Mouse (Mus musculus) midbrain, embryonic 15.5 days (tissue): ENCODE results near the gene Gm10134. TPM values are rescaled to one million over a fixed set of nuclear protein-coding genes. Genes with fewer than 3 reads are reported as not detected.
"Not testable (repeated sequence)": the region's sequence is repeated elsewhere in the genome, so short reads cannot be mapped to it uniquely, and the experiment has no call there.

Experiments
- ATAC-seq: fragments of 200-750 bp; cut with Nextera tagmentation; replicated peaks from 2 replicates; pipeline ENCODE4 v1.8.0; 2017; ENCODE audit warnings: moderate TSS enrichment
- H3K27ac ChIP-seq: fragments of 300-500 bp; sonication (generic); 2 replicates; pipeline ENCODE4 v1.5.1; 2015; ENCODE audit warnings: mild to moderate bottlenecking, inconsistent platforms
- H3K27me3 ChIP-seq: fragments of 300-500 bp; sonication (generic); replicated peaks from 2 replicates; pipeline ENCODE4 v1.6.1; 2015; ENCODE audit warnings: inconsistent platforms
- H3K36me3 ChIP-seq: fragments of 300-500 bp; sonication (generic); replicated peaks from 2 replicates; pipeline ENCODE4 v1.6.1; 2015; ENCODE audit warnings: inconsistent platforms
- H3K4me1 ChIP-seq: fragments of 300-500 bp; sonication (generic); 2 replicates; pipeline ENCODE4 v1.6.1; 2015; ENCODE audit warnings: inconsistent platforms
- H3K4me2 ChIP-seq: fragments of 300-500 bp; sonication (generic); 2 replicates; pipeline ENCODE4 v1.6.1; 2015; ENCODE audit warnings: inconsistent platforms, mild to moderate bottlenecking, moderate library complexity
- H3K4me3 ChIP-seq: fragments of 300-500 bp; sonication (generic); 2 replicates; pipeline ENCODE4 v1.5.1; 2015; ENCODE audit warnings: mild to moderate bottlenecking, inconsistent platforms
- H3K9ac ChIP-seq: fragments of 300-500 bp; sonication (generic); 2 replicates; pipeline ENCODE4 v1.6.1; 2015; ENCODE audit warnings: mild to moderate bottlenecking, inconsistent platforms
- H3K9me3 ChIP-seq: fragments of 300-500 bp; sonication (generic); 2 replicates; pipeline ENCODE4 v1.6.1; 2016; ENCODE audit warnings: inconsistent platforms
- WGBS: fragments of 180-500 bp; shearing (Covaris S2); methylation state at CpG from one replicate; pipeline ENCODE4 v1.1.7; 2015; ENCODE audit warnings: mixed read lengths; 5-methylcytosine and 5-hydroxymethylcytosine counted together
- polyA plus RNA-seq: library from polyadenylated mRNA; unstranded; fragments of >200 nt; fragmentation: Nextera tagmentation; extraction: Ambion mirVana; gene quantifications from 2 replicates; pipeline ENCODE4 v1.2.1, GENCODE M21; 2015

Gm10134 gene
- 1.4 and 2.4 TPM in 2 replicates for polyA plus RNA-seq

DNA sequence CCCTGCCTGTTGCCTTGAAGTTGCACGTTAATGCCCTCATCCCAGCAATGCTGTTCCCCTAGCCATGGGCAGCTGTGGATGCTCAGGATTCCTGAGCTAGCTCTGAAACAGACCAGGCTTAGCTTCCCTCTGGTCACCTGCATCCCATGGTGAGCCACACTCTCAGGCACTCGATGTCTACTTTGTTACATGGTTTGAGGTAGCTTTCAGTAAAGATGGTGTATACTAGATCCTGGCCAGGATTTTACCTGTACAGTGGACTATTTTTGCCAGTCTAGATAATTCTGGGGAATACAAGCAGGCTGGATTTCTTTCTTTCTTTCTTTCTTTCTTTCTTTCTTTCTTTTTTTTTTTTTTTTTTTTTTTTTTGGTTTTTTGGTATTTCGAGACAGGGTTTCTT is at the start of gene Gm10134:
TSS of gene Gm10134 (plus strand) at position 301 of the 400 bp plus-strand sequence.
- Histone ChIP-seq H3K27me3 (no peaks in the 10 kb centered on the region; the same call in 1 of the 2 replicates), H3K4me3 (no peak within 1 kb of the TSS), H3K36me3 (no peaks in the 10 kb centered on the region), H3K4me1 (no peaks in the 10 kb centered on the region), H3K27ac (no peak within 1 kb of the TSS), H3K9me3 (no peaks in the 10 kb centered on the region), H3K4me2 (no peak within 1 kb of the TSS), H3K9ac (no peak within 1 kb of the TSS)
- 78% methylated on average over 3 of the region's 3 CpGs for WGBS
- no peak for ATAC-seq

GRCm38 (mm10) chr2:28456616-28457015 is 49.3 kb upstream of the Gm10134 start:
- WGBS = 71% methylated on average over 1 of the region's 1 CpGs
- no peak overlapping the region for H3K4me3 ChIP-seq
- H3K4me2 ChIP-seq = no peak overlapping the region
- H3K36me3 ChIP-seq = peaks cover 13% of the 10 kb centered on the region
- no peak overlapping the region for H3K9ac ChIP-seq
- H3K4me1 ChIP-seq = no peaks in the 10 kb centered on the region
- no peaks in the 10 kb centered on the region for H3K27me3 ChIP-seq
- H3K9me3 ChIP-seq = no peaks in the 10 kb centered on the region
- H3K27ac ChIP-seq = no peak overlapping the region
- no peak for ATAC-seq

DNA sequence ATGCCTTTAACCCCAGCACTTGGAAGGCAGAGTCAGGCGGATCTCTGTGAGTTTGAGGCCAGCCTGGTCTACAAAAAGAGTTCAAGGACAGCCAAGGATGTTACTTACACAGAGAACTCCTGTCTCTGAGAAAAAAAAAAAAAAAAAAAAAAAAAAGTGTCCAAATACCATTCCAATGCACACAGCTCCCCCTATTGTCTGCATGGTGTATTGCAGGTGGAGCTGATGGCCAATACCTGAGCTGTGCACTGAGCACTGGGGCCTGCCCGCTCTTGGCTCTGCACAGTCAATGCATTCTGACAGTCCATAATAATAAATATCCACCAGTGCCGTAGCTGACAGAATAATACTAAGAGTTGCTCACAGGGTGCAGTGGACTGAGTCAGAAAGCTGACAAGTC is 42.0 kb upstream of the Gm10134 start:
- no peaks in the 10 kb centered on the region for H3K36me3 ChIP-seq
- no peaks in the 10 kb centered on the region; the same call in none of the 2 replicates for H3K27me3 ChIP-seq
- H3K4me1 ChIP-seq = peaks cover 18% of the 10 kb centered on the region
- H3K9me3 ChIP-seq = no peaks in the 10 kb centered on the region
- no peak overlapping the region for H3K4me2 ChIP-seq
- 50% methylated on average over 3 of the region's 3 CpGs for WGBS
- no peak overlapping the region for H3K4me3 ChIP-seq
- ATAC-seq = no peak
- no peak overlapping the region for H3K27ac ChIP-seq
- no peak overlapping the region for H3K9ac ChIP-seq

DNA sequence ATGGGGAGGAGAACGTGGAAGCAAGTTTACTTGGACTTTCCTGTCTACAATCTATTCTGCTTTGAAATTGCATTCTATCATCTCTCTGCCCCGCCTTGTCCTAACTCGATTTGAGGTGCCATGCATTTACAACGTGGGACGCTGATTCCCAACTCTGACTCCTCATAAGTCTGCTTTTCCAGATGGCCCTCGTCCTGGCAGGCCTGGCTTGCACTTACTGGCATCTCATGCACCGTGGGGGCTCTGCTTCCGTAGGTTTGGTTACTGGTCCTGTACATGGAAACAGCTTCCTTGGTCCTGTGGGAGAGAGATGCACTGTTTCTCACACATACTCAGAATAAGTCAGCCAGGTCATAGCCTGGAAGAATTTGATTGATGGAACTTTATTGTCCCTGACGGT is 41.0 kb upstream of the Gm10134 start:
- no peak overlapping the region for H3K4me3 ChIP-seq
- peaks cover 24% of the 10 kb centered on the region for H3K4me1 ChIP-seq
- H3K27me3 ChIP-seq = no peaks in the 10 kb centered on the region; the same call in none of the 2 replicates
- WGBS = 83% methylated on average over 9 of the region's 9 CpGs
- H3K9me3 ChIP-seq = no peaks in the 10 kb centered on the region
- H3K9ac ChIP-seq = no peak overlapping the region
- peaks cover 8% of the 10 kb centered on the region for H3K36me3 ChIP-seq
- no peak overlapping the region for H3K4me2 ChIP-seq
- no peak for ATAC-seq
- H3K27ac ChIP-seq = no peak overlapping the region

GRCm38 (mm10) chr2:28465836-28466518 is 39.9 kb upstream of the Gm10134 start, which contains the start of gene 1700007K13Rik:
Gene 1700007K13Rik, minus strand, starts transcription at chr2:28466332.
- no peak within 1 kb of the TSS; the same call in 1 of the 2 replicates for H3K9ac ChIP-seq
- no peak within 1 kb of the TSS for H3K27ac ChIP-seq
- H3K4me3 ChIP-seq = peak within 1 kb of the TSS; percentile 27
- H3K4me2 ChIP-seq = peak within 1 kb of the TSS; percentile 59
- peak; percentile 66 for ATAC-seq
- H3K9me3 ChIP-seq = no peaks in the 10 kb centered on the region
- H3K36me3 ChIP-seq = peaks cover 19% of the 10 kb centered on the region
- H3K4me1 ChIP-seq = peaks cover 24% of the 10 kb centered on the region
- no peaks in the 10 kb centered on the region; the same call in none of the 2 replicates for H3K27me3 ChIP-seq
- WGBS = 4% methylated on average over 25 of the region's 25 CpGs

DNA sequence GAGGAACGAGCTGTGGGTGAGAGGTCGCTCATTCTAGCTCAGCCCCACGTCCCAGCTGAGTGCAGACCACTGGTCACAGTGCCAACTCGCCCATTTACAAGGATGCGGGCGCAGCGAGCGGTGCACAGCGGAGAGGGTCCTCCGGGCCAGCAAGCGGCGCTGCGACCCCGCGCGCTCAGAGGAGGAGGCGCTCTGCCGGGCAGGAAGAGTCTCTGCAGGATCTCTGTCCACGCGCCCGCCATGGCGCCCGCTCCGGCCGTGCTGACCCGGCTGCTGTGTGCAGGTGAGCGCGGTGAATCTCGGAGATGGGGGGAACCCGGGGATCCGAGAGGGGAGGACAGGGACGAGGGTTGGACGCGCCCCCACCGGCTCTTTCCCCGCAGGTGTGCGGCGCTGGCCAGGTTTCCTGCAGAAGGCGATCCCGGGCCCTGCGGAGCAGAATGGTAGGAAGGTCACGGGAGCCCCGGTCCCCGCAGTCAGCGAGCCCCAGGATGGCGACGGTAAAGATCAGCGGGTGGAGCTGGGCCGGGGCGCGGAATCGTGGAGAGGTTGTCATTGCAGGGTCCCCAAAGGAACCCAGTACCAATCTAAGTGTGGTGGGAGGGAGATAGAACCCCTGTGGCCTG is 37.9 kb upstream of the Gm10134 start, which contains the start of gene Mrps2:
TSS of gene Mrps2 (plus strand) at position 207 of the 626 bp plus-strand sequence.
- H3K9ac ChIP-seq = peak within 1 kb of the TSS; percentile 99
- H3K4me2 ChIP-seq = peak within 1 kb of the TSS; percentile 73
- H3K27ac ChIP-seq = peak within 1 kb of the TSS; percentile 51; the same call in 1 of the 2 replicates
- WGBS = under 1% methylated on average over 52 of the region's 52 CpGs
- H3K9me3 ChIP-seq = no peaks in the 10 kb centered on the region
- H3K36me3 ChIP-seq = peaks cover 26% of the 10 kb centered on the region
- H3K4me3 ChIP-seq = peak within 1 kb of the TSS; percentile 97
- H3K27me3 ChIP-seq = no peaks in the 10 kb centered on the region; the same call in none of the 2 replicates
- peak; percentile 92 for ATAC-seq
- H3K4me1 ChIP-seq = peaks cover 24% of the 10 kb centered on the region

- Histone ChIP-seq H3K36me3 (peaks cover 28% of the 10 kb centered on the region), H3K27me3 (no peaks in the 10 kb centered on the region; the same call in none of the 2 replicates), H3K4me2 (peak overlapping the region; percentile 73), H3K9ac (peak overlapping the region; percentile 99), H3K4me3 (peak overlapping the region; percentile 97), H3K27ac (no peak overlapping the region), H3K9me3 (no peaks in the 10 kb centered on the region), H3K4me1 (peaks cover 24% of the 10 kb centered on the region)
- ATAC-seq = no peak
- WGBS = 52% methylated on average over 18 of the region's 18 CpGs
Observed at GRCm38 (mm10) chr2:28468486-28469225, 37.2 kb upstream of the Gm10134 start.

- Histone ChIP-seq H3K4me2 (0 out of 2 replicates have a peak overlapping the region, but pooled peaks have one; percentile 73), H3K4me1 (peaks cover 24% of the 10 kb centered on the region), H3K27me3 (no peaks in the 10 kb centered on the region; the same call in none of the 2 replicates), H3K9ac (no peak overlapping the region), H3K36me3 (peaks cover 28% of the 10 kb centered on the region), H3K9me3 (no peaks in the 10 kb centered on the region), H3K27ac (no peak overlapping the region), H3K4me3 (no peak overlapping the region)
- ATAC-seq = no peak
- 97% methylated on average over 14 of the region's 14 CpGs for WGBS
Observed at GRCm38 (mm10) chr2:28469461-28469860, 36.4 kb upstream of the Gm10134 start.

- Histone ChIP-seq H3K9ac (no peak overlapping the region), H3K4me2 (no peak overlapping the region), H3K36me3 (peaks cover 28% of the 10 kb centered on the region), H3K9me3 (no peaks in the 10 kb centered on the region), H3K4me1 (peaks cover 24% of the 10 kb centered on the region), H3K27me3 (no peaks in the 10 kb centered on the region), H3K4me3 (no peak overlapping the region), H3K27ac (no peak overlapping the region)
- WGBS = 99% methylated on average over 2 of the region's 2 CpGs
- no peak for ATAC-seq
Observed at GRCm38 (mm10) chr2:28470591-28470990, 35.3 kb upstream of the Gm10134 start.

DNA sequence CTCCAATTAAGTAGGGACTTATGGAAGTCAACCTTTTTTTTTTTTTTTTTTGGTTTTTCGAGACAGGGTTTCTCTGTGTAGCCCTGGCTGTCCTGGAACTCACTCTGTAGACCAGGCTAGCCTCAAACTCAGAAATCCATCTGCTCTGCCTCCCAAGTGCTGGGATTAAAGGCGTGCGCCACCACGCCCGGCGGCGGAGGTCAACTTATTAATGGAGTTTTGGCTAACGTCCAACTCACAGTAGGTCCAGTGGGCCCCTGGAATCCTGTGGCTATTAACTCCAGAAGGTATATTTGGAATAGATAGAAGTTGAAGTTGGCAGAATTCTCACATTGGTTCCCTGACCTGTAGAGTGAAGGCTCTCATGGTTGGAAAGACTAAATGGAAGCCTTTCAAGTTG is 33.9 kb upstream of the Gm10134 start:
- not testable (repeated sequence) for H3K4me3 ChIP-seq, ATAC-seq, H3K9ac ChIP-seq, H3K27me3 ChIP-seq, H3K27ac ChIP-seq, H3K4me2 ChIP-seq, H3K9me3 ChIP-seq
- Histone ChIP-seq H3K4me1 (peaks cover 15% of the 10 kb centered on the region), H3K36me3 (peaks cover 28% of the 10 kb centered on the region)
- WGBS = 91% methylated on average over 8 of the region's 8 CpGs

DNA sequence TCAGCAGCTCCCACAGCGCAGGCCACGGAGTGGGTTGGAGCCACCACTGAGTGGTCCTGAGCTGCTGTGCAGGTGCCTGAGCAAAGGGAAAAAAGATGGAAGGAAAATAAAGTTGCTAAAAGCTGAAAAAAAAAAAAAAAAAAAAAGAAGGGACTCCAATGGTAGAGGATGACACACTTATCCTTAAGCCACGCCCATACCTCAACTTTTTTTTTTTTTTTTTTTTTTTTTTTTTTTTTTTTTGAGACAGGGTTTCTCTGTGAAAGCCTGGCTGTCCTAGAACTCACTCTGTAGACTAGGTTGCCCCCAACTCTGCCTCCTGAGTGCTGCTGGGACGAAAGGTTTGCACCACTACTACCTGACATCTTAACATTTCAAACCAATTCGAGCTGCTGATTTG is 27.9 kb upstream of the Gm10134 start:
- ATAC-seq = not testable (repeated sequence)

More for the DNA sequence above, 27.9 kb upstream of the Gm10134 start:
- not testable (repeated sequence) for H3K9me3 ChIP-seq, H3K4me2 ChIP-seq, H3K27ac ChIP-seq, H3K9ac ChIP-seq, H3K27me3 ChIP-seq, H3K4me1 ChIP-seq, H3K36me3 ChIP-seq, H3K4me3 ChIP-seq
- 98% methylated on average over 5 of the region's 5 CpGs for WGBS
